Mouse (Mus musculus) 3134 (cell line): ENCODE results near the gene Gm5129.
"Not testable (repeated sequence)": the region's sequence is repeated elsewhere in the genome, so short reads cannot be mapped to it uniquely, and the experiment has no call there.

Experiments
- DNase-seq: peaks from one replicate; pipeline ENCODE4 v3.0.0-alpha.2; 2011; ENCODE audit warnings: low spot score; ENCODE audit not compliant: insufficient read length; ENCODE audit errors: extremely low read depth

Gm5129 gene

GRCm38 (mm10) chr5:29735557-29736061, at the start of gene Gm5129, which contains the start of gene Dnajb6:
Gene Gm5129, minus strand, starts transcription at chr5:29735936.
Gene Dnajb6, plus strand, starts transcription at chr5:29735688.
- peak; percentile 94 for DNase-seq

DNA sequence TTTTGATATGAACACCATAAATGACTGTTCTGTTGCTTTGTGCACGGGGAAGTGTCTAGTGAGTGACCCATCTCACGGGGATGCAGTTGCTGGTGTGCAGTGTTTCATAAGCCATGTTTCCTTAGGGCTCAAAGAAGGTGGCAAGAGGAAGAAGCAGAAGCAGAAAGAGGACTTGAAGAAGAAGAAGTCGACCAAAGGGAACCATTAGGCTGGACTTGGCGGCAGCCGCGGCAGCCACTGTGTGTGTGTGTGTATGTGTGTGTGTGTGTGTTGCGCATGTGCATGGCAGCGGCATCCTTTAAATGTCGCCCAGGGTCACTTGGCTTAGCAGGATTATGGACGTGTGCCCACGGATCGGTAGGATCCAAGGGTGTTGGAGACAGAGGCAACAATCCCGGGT, 49.2 kb upstream of the Gm5129 start:
- not testable (repeated sequence) for DNase-seq

- no peak for DNase-seq
Measured at GRCm38 (mm10) chr5:29782261-29782660, 46.5 kb upstream of the Gm5129 start.

DNA sequence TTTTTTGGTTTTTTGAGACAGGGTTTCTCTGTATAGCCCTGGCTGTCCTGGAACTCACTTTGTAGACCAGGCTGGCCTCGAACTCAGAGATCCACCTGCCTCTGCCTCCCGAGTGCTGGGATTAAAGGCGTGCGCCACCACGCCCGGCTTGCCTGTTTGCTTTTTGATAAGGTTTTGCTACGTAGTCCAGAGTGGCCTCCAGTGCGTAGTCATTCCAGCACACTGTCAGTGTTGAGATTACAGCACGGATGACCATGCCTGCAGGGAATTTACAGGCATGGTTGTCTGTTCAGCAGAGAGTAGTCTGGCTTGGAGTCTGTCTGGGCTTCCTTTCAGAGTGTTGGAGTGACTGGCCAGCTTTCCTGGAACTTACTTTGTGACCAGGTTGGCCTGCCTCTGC, 44.0 kb upstream of the Gm5129 start:
- DNase-seq = not testable (repeated sequence)

DNA sequence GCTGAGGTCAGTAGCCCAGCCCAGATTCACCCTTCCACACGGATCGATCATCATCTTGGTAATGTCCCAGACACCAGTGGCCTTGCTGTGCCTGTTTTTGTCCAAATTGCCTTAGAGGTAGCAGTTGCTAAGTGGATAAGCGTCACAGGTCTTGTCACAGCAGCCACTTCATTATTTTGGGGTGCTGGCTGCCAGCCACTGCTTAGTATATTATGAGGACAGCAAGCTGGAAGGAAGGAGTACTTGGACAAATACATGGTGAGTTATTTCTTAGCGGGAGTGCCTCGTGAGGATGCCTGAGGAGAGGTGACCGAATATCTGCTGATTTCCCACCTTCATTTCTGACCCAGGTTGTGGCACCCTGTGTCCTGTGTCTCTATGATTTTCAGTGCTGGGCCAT, 42.3 kb upstream of the Gm5129 start:
- DNase-seq = no peak

DNA sequence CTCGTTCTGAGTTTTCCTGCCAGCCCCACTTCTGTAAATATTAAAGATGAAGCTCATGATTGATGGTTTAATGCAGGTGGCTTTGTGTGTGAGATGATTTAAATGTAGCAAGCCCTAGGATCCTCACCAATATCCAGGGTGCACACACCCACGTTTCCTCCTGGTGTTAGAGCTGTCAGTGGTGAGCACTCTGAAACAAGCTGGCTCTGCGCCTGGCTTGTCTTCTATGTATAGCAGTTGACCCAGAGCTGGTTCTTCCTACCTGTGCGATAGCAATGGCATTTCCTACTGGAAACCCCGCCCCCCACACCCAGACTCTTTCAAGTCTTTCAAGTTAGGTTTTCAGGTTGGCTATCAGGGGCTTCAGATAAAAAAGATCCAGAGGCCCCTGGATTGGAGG, 39.7 kb upstream of the Gm5129 start:
- DNase-seq = no peak

- no peak for DNase-seq
Measured at GRCm38 (mm10) chr5:29773460-29774150, 37.9 kb upstream of the Gm5129 start.

DNA sequence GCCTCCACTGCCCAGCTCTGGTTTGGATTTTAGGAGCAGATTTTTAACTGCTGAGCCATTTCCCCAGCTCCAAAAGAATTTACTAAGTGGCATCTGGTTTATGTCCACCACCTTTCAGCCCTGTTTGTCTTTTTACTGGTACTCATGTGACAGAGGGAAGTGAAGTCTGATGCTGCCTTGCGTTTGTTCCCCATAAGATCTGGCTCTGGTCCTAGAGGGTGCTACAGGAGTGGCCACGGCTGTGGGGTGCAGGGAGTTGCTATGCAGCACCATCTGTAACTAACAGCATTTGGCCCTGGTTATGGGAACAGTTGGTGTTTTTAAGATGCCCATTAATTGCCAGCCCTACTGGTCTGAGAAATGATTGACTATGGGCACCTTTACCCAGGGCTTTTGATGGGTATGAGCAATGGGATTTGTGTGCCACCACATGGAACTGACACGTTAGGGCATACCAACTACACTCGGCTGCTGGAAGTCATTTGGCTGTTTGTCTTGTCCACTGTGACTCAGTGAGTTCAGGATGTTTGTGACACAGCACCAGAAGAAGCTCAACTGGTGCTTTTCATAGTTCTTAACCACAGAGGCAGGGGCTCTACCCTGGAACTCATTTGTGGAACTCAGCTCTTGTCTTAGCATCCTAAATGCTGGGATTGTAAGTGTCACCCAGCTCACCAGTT, 37.1 kb upstream of the Gm5129 start:
- no peak for DNase-seq

DNA sequence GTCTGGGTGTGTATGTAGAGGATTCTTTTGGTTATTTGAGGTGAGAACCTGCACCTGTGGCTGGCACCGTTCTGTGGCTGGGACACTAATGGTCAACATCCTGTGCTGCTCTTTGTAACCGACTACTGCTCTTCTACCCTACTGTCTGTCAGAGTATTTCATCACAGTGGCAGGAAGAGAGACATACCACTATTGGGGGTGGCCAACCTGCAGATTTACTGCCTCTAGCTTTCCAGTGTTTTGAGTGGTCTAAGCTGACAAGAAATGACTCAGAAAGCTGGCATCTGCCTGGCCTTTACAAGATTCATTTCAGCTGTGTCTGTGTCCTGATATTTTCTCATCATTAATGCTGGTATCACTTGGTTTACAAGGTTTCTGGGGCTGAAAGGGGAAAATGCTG, 36.3 kb upstream of the Gm5129 start:
- DNase-seq = no peak

DNA sequence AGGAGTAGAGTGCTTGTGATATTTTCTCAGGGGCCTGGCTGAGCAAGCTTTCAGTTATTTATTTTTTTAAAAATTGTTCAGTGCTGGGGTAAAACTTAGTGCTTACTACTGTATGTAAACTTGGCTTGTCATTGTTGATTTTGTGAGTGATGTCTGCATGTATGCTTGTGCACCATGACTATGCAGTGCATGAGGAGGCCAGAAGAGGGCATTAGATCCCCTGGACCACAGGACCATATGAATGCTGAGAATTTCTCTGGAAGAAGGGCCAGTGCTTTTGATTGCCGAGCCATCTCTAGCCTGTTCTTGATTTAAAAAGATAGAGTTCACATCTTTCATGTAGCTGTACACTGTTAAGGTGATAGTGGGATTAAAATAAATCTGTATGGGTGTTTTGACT, 35.2 kb upstream of the Gm5129 start:
- no peak for DNase-seq

- DNase-seq = no peak
Measured at GRCm38 (mm10) chr5:29759318-29759717, 23.6 kb upstream of the Gm5129 start.

- DNase-seq = no peak
Measured at GRCm38 (mm10) chr5:29752894-29753293, 17.2 kb upstream of the Gm5129 start.

GRCm38 (mm10) chr5:29751306-29751705, 15.6 kb upstream of the Gm5129 start:
- no peak for DNase-seq

DNA sequence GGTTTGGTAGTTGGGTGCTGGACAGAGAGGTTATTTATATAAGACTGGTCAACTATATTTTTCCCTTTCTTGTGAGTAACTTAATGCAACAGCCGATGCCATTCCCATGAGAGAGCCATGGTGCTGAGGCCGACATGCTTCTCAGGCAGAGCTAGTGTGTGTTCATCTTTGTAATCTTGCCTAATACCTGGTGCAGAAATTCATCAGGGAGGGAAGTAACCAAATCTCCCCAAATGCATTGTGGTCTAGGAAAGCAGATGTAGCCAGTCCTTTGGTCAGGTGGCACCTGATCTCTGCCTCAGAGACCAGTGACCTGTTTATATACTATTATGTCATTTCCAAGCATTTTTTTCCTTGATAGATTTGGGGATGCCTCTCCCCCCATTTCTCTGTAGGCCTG, 11.9 kb upstream of the Gm5129 start:
- no peak for DNase-seq

- DNase-seq = no peak
Measured at GRCm38 (mm10) chr5:29741093-29741492, 5.4 kb upstream of the Gm5129 start.

DNA sequence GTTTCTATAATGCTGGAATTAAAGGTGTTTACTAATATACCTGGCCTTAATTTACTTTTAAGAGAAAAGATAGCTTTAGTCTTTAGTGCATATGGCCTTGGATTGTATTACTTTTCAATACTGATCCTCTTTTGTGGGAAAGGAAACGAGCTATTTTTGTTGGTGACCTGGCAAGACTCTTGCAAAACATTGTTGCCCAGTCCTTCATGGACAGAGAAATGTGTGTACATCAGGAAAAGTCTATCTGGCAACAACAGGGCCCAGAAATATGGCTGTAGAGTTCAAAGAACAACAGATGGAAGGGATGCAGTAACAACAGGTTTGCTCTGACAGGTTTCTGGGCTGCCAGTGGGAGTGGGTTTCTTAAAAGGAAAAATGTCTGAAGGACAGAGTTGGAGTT, 4.9 kb upstream of the Gm5129 start:
- no peak for DNase-seq

DNA sequence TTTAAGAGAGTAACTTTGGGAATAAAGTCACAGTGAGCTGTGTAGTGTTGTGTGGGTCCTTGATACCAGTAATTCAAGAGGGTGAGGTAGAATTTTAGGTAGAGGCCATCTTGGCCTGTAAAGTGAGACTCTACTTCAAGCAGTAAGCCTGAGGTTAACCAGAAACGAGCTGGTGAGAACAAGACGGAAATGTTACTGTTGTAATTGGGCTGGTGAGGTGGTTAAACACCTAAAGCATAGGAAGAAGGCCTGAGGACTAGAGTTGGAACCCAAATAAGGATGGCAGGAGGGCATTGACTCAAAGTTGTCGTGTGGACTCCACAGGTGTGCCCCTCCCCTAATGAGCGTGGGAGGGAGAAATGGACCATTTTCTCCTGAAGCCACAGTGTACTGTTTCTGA, 2.3 kb upstream of the Gm5129 start:
- DNase-seq = no peak

DNA sequence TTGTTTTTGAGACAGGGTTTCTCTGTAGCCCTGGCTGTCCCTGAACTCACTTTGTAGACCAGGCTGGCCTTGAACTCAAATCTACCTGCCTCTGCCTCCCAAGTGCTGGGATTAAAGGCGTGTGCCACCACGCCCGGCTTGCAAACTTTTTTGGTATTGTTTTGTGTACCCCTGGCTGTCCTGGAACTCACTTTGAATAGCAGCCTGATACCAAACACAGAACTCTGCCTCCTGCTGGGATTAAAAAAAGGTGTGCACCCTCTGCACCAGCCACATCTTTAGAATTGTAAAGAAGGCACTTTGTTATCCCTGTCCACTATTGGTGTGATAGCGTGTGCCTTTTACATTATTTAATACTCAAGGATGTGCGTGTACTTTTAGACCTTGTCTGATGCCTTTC, 1.7 kb upstream of the Gm5129 start:
- no peak for DNase-seq

GRCm38 (mm10) chr5:29736942-29737341, 1.2 kb upstream of the Gm5129 start:
- no peak for DNase-seq

DNA sequence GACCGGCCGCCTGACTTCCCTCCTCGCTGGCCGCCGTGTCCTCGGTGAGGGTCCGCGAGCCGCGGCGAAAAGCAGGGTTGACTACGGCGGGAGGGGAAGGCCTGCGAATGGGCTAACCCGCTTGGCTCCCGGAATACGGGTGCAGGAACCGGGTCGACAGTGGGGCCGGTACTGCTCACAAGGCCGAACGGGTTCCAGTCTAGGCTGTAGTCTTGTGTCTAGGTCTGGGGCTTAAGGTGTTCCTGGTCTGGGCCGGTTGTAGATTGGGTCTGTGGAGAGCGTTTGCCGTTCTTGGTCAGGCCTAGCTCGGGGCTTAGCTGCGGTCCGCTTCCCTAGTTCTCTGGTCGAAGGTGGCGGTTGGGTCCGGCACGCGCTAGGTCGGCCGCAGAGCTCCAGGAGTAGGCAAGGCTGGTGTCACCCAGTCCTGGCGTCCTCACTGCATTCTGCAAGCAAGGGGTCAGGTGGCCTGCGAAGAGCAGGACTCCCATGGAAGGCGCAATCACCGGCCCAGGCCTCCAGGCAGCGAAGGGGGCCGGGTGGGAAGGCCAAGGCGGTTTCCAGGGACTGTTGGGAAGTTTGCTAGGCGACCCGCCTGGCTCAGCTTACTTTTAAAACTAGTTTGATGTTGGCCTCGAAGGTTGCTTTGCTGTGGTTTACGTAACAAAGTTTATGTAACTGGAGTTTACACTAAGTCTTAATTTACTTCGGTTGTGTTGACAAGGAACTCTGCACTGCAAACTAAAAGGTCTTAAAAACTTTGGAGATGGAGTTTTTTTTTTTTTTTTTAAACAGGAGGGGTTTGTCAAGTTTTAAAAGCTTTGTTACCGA, 551 bp upstream of the Gm5129 start:
- no peak for DNase-seq

DNA sequence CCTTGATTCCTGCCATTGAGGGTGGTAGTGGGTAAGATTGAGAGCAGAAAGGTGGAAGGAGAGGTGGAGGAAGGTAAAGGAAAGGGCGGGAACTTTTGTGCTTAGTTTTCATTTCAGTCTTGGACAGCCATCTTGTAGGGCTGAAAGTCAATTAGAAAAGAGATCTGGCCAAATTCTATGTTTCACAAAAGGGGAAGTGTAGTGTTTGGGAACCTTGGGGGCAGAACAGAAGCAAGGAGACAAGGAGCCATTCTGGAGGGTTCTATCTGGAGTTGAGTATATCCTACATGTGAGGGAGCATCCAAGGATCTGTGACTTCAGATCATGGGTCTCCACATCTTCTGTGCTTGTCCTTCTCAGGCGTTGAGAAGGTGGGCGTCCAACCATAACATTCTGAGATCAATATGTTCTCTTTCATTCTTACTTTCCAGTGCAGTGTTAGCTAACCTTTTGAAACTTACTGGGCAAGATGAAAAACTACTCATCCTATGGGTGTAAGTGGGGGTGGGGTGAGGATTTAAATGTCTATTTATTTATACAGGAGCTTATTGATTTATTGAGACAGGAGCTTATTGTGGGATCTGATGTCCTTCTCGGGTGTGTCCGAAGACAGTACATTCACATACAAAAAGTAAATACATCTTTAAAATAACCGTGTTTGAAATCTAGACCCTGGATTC, 765 bp downstream of the Gm5129 start:
- DNase-seq = no peak
